8 mouse cellular contexts compared by ENCODE assay signal in the genomic region with DNA sequence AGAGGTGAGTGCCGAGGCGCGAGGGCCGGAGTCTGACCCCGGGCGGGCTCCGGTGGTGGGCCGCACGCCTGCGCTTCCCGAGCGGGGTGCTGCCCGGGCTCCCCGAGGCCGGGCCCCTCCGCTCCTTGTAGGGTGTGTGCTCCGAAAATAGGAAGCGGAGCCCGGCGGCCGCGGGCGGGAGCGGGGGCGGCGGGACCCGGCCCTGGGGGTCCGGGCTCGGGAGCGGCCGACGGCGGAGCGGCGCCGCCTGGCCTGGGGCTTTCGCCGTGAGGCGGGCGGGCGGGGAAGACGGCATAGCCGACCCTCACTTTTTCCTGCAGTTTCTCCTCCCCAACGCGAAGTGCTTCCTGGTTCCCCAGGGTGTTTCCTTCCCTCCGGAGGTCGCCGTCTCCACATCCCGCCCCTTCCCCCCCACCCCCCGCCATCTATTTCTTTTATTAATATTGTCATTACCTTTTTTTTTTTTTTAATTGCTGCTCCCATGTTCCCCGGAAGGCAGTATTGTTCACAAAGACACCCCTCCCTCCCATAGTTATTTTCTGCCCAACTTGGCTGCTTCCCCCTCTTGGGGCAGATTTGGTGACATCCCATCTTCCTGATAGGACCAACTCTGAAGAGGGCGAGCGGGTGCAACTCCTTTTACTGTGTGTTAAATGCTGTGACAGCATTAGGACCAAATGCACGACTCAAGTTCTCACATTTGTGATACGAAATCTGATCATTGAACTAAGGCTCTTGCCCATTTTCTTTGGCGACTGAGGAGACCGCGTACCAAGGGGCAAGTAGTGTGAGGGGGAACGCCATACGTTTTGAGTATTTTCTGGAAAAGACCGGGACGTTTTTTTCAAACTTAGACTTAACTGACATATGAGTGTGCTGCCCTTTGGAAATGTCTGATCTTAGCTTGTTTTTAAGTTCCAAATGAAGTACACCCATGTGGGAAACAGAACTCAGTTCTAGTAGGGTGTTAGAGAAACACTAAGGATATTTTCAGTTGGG. TPM values are rescaled to one million over a fixed set of nuclear protein-coding genes. Genes with fewer than 3 reads are reported as not detected.
DNase-seq lines count a peak whose midpoint lies in the region; ATAC-seq and TF ChIP-seq lines count a peak whose summit lies in the region.

No protein-coding gene starts in this region.

- H3K4me1 ChIP-seq in intestine, embryonic 14.5 days (replicated peaks; ENCODE audit: control insufficient read depth, insufficient read depth, low read length) = peaks cover 8% of the 10 kb centered on the region; the same call in 1 of the 2 replicates
- H3K4me1 ChIP-seq in limb, embryonic 14.5 days (ENCODE audit: control insufficient read depth, insufficient read depth, low read length) = peaks cover 11% of the 10 kb centered on the region; the same call in 1 of the 2 replicates
- peaks cover 13% of the 10 kb centered on the region for H3K4me1 ChIP-seq in midbrain, embryonic 16.5 days (ENCODE audit: control insufficient read depth, insufficient read depth, low read length)
- H3K4me1 ChIP-seq in stomach, embryonic 15.5 days = 0 out of 2 replicates have a peak, but pooled peaks cover 3% of the 10 kb centered on the region

- no peak for TF ChIP-seq POLR2A in limb, embryonic 14.5 days (IDR thresholded peaks at IDR 0.05; ENCODE audit: borderline replicate concordance, extremely low read depth, insufficient read depth, insufficient read length)

- intact Hi-C loops in gastrocnemius, adult 2 months (cut with DNase I) = no loop called here

- peak overlapping the region; percentile 95 for H3K9ac ChIP-seq in intestine, embryonic 14.5 days (ENCODE audit: low read length)
- H3K9ac ChIP-seq in limb, embryonic 14.5 days (ENCODE audit: low read depth, low read length, severe bottlenecking) = peak overlapping the region; percentile 96
- H3K9ac ChIP-seq in midbrain, embryonic 16.5 days (ENCODE audit: low read depth, low read length) = peak overlapping the region; percentile 91
- peak overlapping the region; percentile 65 for H3K9ac ChIP-seq in stomach, embryonic 15.5 days

- H3K36me3 ChIP-seq in intestine, embryonic 14.5 days (ENCODE audit: control insufficient read depth, insufficient read depth, low read length) = no peaks in the 10 kb centered on the region
- H3K36me3 ChIP-seq in limb, embryonic 14.5 days (ENCODE audit: control insufficient read depth, insufficient read depth, low read length) = no peaks in the 10 kb centered on the region
- no peaks in the 10 kb centered on the region for H3K36me3 ChIP-seq in midbrain, embryonic 16.5 days (ENCODE audit: control insufficient read depth, insufficient read depth, low read length)
- H3K36me3 ChIP-seq in stomach, embryonic 15.5 days = 0 out of 2 replicates have a peak, but pooled peaks cover 3% of the 10 kb centered on the region

- DNase-seq in 3T3-L1 (ENCODE audit: low read depth, low spot score) (peak; percentile 63), R1 (ENCODE audit: low read depth, low spot score) (peak; percentile 60)
- DNase-seq in gastrocnemius, adult 2 months = peak; percentile 51
- peak; percentile 76 for DNase-seq in intestine, embryonic 14.5 days (ENCODE audit: low spot score)
- peak; percentile 42 for DNase-seq in limb, embryonic 14.5 days (ENCODE audit: low spot score)

- no peak for TF ChIP-seq CTCF in gastrocnemius, adult 2 months (IDR thresholded peaks at IDR 0.05)

- peak overlapping the region; percentile 95 for H3K4me3 ChIP-seq in gastrocnemius, adult 2 months
- H3K4me3 ChIP-seq in intestine, embryonic 14.5 days (ENCODE audit: low read depth, low read length) = peak overlapping the region; percentile 57
- peak overlapping the region; percentile 94 for H3K4me3 ChIP-seq in limb, embryonic 14.5 days (replicated peaks; ENCODE audit: low read length)
- peak overlapping the region; percentile 78 for H3K4me3 ChIP-seq in midbrain, embryonic 16.5 days (ENCODE audit: low read depth, low read length)
- H3K4me3 ChIP-seq in stomach, embryonic 15.5 days (replicated peaks) = peak overlapping the region; percentile 86

- no peaks in the 10 kb centered on the region for H3K27me3 ChIP-seq in intestine, embryonic 14.5 days (replicated peaks; ENCODE audit: control insufficient read depth, insufficient read depth, low read length)
- H3K27me3 ChIP-seq in limb, embryonic 14.5 days (ENCODE audit: control insufficient read depth, insufficient read depth, low read length) = no peaks in the 10 kb centered on the region
- no peaks in the 10 kb centered on the region for H3K27me3 ChIP-seq in midbrain, embryonic 16.5 days (ENCODE audit: control insufficient read depth, insufficient read depth, low read depth, low read length)
- H3K27me3 ChIP-seq in stomach, embryonic 15.5 days (replicated peaks) = no peaks in the 10 kb centered on the region

- WGBS in intestine, embryonic 14.5 days = under 1% methylated on average over 41 of the region's 62 CpGs
- 0% methylated on average over 29 of the region's 62 CpGs for WGBS in limb, embryonic 14.5 days
- 2% methylated on average over 32 of the region's 62 CpGs for WGBS in midbrain, embryonic 16.5 days
- under 1% methylated on average over 60 of the region's 62 CpGs for WGBS in stomach, embryonic 15.5 days

- H3K9me3 ChIP-seq in intestine, embryonic 14.5 days (ENCODE audit: control insufficient read depth, low read length) = no peaks in the 10 kb centered on the region
- H3K9me3 ChIP-seq in limb, embryonic 14.5 days (ENCODE audit: control insufficient read depth, low read length) = 0 out of 2 replicates have a peak, but pooled peaks cover 5% of the 10 kb centered on the region
- no peaks in the 10 kb centered on the region for H3K9me3 ChIP-seq in midbrain, embryonic 16.5 days (replicated peaks; ENCODE audit: control insufficient read depth, low read length, poor library complexity, severe bottlenecking)
- H3K9me3 ChIP-seq in stomach, embryonic 15.5 days = no peaks in the 10 kb centered on the region

- ATAC-seq in common myeloid progenitor, adult 5-6 weeks (replicated peaks; ENCODE audit: low read depth, poor library complexity, severe bottlenecking) = peak; percentile 0; the same call in 1 of the 2 replicates
- peak; percentile 88 for ATAC-seq in intestine, embryonic 14.5 days (replicated peaks; ENCODE audit: low FRiP score, low TSS enrichment, low read depth)
- peak; percentile 82 for ATAC-seq in limb, embryonic 14.5 days (ENCODE audit: low FRiP score, low read depth)
- peak; percentile 90 for ATAC-seq in midbrain, embryonic 16.5 days
- peak; percentile 83 for ATAC-seq in stomach, embryonic 15.5 days (ENCODE audit: insufficient read depth, low FRiP score, low read depth)

- peak overlapping the region; percentile 84 for H3K4me2 ChIP-seq in intestine, embryonic 14.5 days (ENCODE audit: low read length)
- peak overlapping the region; percentile 57 for H3K4me2 ChIP-seq in limb, embryonic 14.5 days (replicated peaks; ENCODE audit: low read depth, low read length, severe bottlenecking)
- peak overlapping the region; percentile 51 for H3K4me2 ChIP-seq in midbrain, embryonic 16.5 days (ENCODE audit: low read length)
- peak overlapping the region; percentile 62 for H3K4me2 ChIP-seq in stomach, embryonic 15.5 days

- peak overlapping the region; percentile 99 for H3K27ac ChIP-seq in gastrocnemius, adult 2 months
- H3K27ac ChIP-seq in intestine, embryonic 14.5 days (ENCODE audit: low read depth) = peak overlapping the region; percentile 95
- peak overlapping the region; percentile 93 for H3K27ac ChIP-seq in limb, embryonic 14.5 days (replicated peaks; ENCODE audit: low read depth, low read length)
- peak overlapping the region; percentile 91 for H3K27ac ChIP-seq in midbrain, embryonic 16.5 days (ENCODE audit: low read length)
- peak overlapping the region; percentile 94 for H3K27ac ChIP-seq in stomach, embryonic 15.5 days

RNA-seq across cellular contexts. Expression of gene Capza2, which starts 1.5 kb away (rescaled TPM):
- 282 and 287 TPM in 2 replicates for total RNA-seq in common myeloid progenitor, adult 5-6 weeks (2017)
- 100 to 1,000 TPM; 259 to 336 TPM for total RNA-seq in gastrocnemius, adult 2 months (2021)
- 225 and 245 TPM in 2 replicates for polyA plus RNA-seq in intestine, embryonic 14.5 days (2014; fragmentation: Nextera tagmentation; extraction: Ambion mirVana)
- polyA plus RNA-seq in limb, embryonic 14.5 days (2012; rRNA removed) = 71.0 and 82.0 TPM in 2 replicates
- 211 and 223 TPM in 2 replicates for polyA plus RNA-seq in limb, embryonic 14.5 days (2014; fragmentation: Nextera tagmentation; extraction: Ambion mirVana)
- polyA plus RNA-seq in midbrain, embryonic 16.5 days (2015; fragmentation: Nextera tagmentation; extraction: Ambion mirVana) = 246 and 251 TPM in 2 replicates
- 218 and 225 TPM in 2 replicates for polyA plus RNA-seq in stomach, embryonic 15.5 days (2015; fragmentation: Nextera tagmentation; extraction: Ambion mirVana)

RNA-seq across cellular contexts. Expression of gene St7, which starts 55.2 kb away (rescaled TPM):
- total RNA-seq in common myeloid progenitor, adult 5-6 weeks (2017) = 43.7 and 56.2 TPM in 2 replicates
- total RNA-seq in gastrocnemius, adult 2 months (2021) = 10 to 100 TPM; 13.0 to 14.0 TPM
- 23.1 and 25.5 TPM in 2 replicates for polyA plus RNA-seq in intestine, embryonic 14.5 days (2014; fragmentation: Nextera tagmentation; extraction: Ambion mirVana)
- 33.0 and 35.0 TPM in 2 replicates for polyA plus RNA-seq in limb, embryonic 14.5 days (2012; rRNA removed)
- 29.7 and 31.1 TPM in 2 replicates for polyA plus RNA-seq in limb, embryonic 14.5 days (2014; fragmentation: Nextera tagmentation; extraction: Ambion mirVana)
- 51.5 and 69.7 TPM in 2 replicates for polyA plus RNA-seq in midbrain, embryonic 16.5 days (2015; fragmentation: Nextera tagmentation; extraction: Ambion mirVana)
- polyA plus RNA-seq in stomach, embryonic 15.5 days (2015; fragmentation: Nextera tagmentation; extraction: Ambion mirVana) = 23.5 and 26.1 TPM in 2 replicates

Comparison
In these comparisons a context has a peak if more than half of its experiments do, and no peak if none do; other contexts are left out.
1. Peak in every context shown above with its lines: DNase-seq, ATAC-seq, H3K4me3 ChIP-seq and H3K27ac ChIP-seq.
2. ATAC-seq: peak in every context shown above with its lines; median percentile 90 in midbrain, embryonic 16.5 days; 88 in intestine, embryonic 14.5 days; 83 in stomach, embryonic 15.5 days; 82 in limb, embryonic 14.5 days; 0 in common myeloid progenitor, adult 5-6 weeks.